Mouse (Mus musculus) embryonic facial prominence, embryonic 13.5 days (tissue): ENCODE measurements at regions not wholly inside any gene's neighbourhood (a gene's known extent, or its start where the extent isn't known, plus 50 kb on each side); places are given as distances from the start of the nearest gene placed in this dataset.

Source experiments
- ATAC-seq: fragments of 200-750 bp; cut with Nextera tagmentation; 2 replicates; pipeline ENCODE4 v1.8.0; 2017; ENCODE audit warnings: low read depth; ENCODE audit not compliant: insufficient number of reproducible peaks, insufficient read depth, low FRiP score, low TSS enrichment
- H3K27ac ChIP-seq: fragments of 300-500 bp; sonication (generic); 2 replicates; pipeline ENCODE4 v1.5.1; 2015; ENCODE audit warnings: moderate library complexity, mild to moderate bottlenecking, inconsistent platforms
- H3K27me3 ChIP-seq: fragments of 300-500 bp; sonication (generic); 2 replicates; pipeline ENCODE4 v1.6.1; 2015; ENCODE audit warnings: mild to moderate bottlenecking, inconsistent platforms
- H3K36me3 ChIP-seq: fragments of 300-500 bp; sonication (generic); 2 replicates; pipeline ENCODE4 v1.6.1; 2015; ENCODE audit warnings: mild to moderate bottlenecking, inconsistent platforms
- H3K4me1 ChIP-seq: fragments of 300-500 bp; sonication (generic); 2 replicates; pipeline ENCODE4 v1.6.1; 2015; ENCODE audit warnings: inconsistent platforms
- H3K4me2 ChIP-seq: fragments of 300-500 bp; sonication (generic); 2 replicates; pipeline ENCODE4 v1.6.1; 2015; ENCODE audit warnings: moderate library complexity, mild to moderate bottlenecking, inconsistent platforms
- H3K4me3 ChIP-seq: fragments of 300-500 bp; sonication (generic); 2 replicates; pipeline ENCODE4 v1.5.1; 2015; ENCODE audit warnings: mild to moderate bottlenecking, inconsistent platforms
- H3K9ac ChIP-seq: fragments of 300-500 bp; sonication (generic); 2 replicates; pipeline ENCODE4 v1.6.1; 2015; ENCODE audit warnings: mild to moderate bottlenecking, inconsistent platforms
- H3K9me3 ChIP-seq: fragments of 300-500 bp; sonication (generic); 2 replicates; pipeline ENCODE4 v1.6.1; 2016; ENCODE audit warnings: inconsistent platforms
- WGBS: fragments of 180-500 bp; shearing (Covaris S2); methylation state at CpG from one replicate; pipeline ENCODE4 v1.1.7; 2015; ENCODE audit warnings: mixed read lengths; 5-methylcytosine and 5-hydroxymethylcytosine counted together

GRCm38 (mm10) chr1:41381487-41381886, 576.1 kb downstream of the Tmem182 start:
- Histone ChIP-seq H3K27me3 (no peaks in the 10 kb centered on the region), H3K9ac (no peak overlapping the region), H3K4me1 (no peaks in the 10 kb centered on the region), H3K4me2 (no peak overlapping the region), H3K9me3 (no peaks in the 10 kb centered on the region), H3K4me3 (no peak overlapping the region), H3K27ac (no peak overlapping the region), H3K36me3 (no peaks in the 10 kb centered on the region)
- no peak for ATAC-seq
- WGBS: 70% methylated on average over 7 of the region's 7 CpGs

- Histone ChIP-seq H3K9me3 (no peaks in the 10 kb centered on the region), H3K27ac (no peak overlapping the region), H3K36me3 (no peaks in the 10 kb centered on the region), H3K27me3 (no peaks in the 10 kb centered on the region), H3K9ac (no peak overlapping the region), H3K4me2 (no peak overlapping the region), H3K4me1 (0 out of 2 replicates have a peak, but pooled peaks cover 8% of the 10 kb centered on the region), H3K4me3 (no peak overlapping the region)
- no peak for ATAC-seq
- WGBS: 38% methylated on average over 1 of the region's 1 CpGs
Measured at GRCm38 (mm10) chr1:41384731-41385130, 579.3 kb downstream of the Tmem182 start.

- no peak overlapping the region for H3K9ac ChIP-seq
- WGBS: 56% methylated on average over 4 of the region's 4 CpGs
- no peak overlapping the region for H3K4me2 ChIP-seq
- H3K36me3 ChIP-seq: no peaks in the 10 kb centered on the region
- H3K27ac ChIP-seq: no peak overlapping the region
- H3K4me3 ChIP-seq: no peak overlapping the region
- peaks cover 17% of the 10 kb centered on the region for H3K4me1 ChIP-seq
- no peaks in the 10 kb centered on the region for H3K27me3 ChIP-seq
- no peak for ATAC-seq
- H3K9me3 ChIP-seq: no peaks in the 10 kb centered on the region
Measured at GRCm38 (mm10) chr1:41386435-41386834, 581.0 kb downstream of the Tmem182 start.

GRCm38 (mm10) chr1:41390102-41390884, 584.9 kb downstream of the Tmem182 start:
- H3K4me2 ChIP-seq: no peak overlapping the region

GRCm38 (mm10) chr1:41391071-41391470, 585.7 kb downstream of the Tmem182 start:
- no peak for ATAC-seq
- Histone ChIP-seq H3K27ac (no peak overlapping the region), H3K4me3 (no peak overlapping the region), H3K4me2 (no peak overlapping the region), H3K4me1 (peaks cover 17% of the 10 kb centered on the region), H3K9me3 (no peaks in the 10 kb centered on the region), H3K36me3 (no peaks in the 10 kb centered on the region), H3K27me3 (no peaks in the 10 kb centered on the region), H3K9ac (no peak overlapping the region)
- 75% methylated on average over 7 of the region's 7 CpGs for WGBS

More at GRCm38 (mm10) chr1:41390102-41390884, 584.9 kb downstream of the Tmem182 start:
- Histone ChIP-seq H3K27ac (no peak overlapping the region), H3K9me3 (no peaks in the 10 kb centered on the region), H3K9ac (no peak overlapping the region), H3K27me3 (no peaks in the 10 kb centered on the region), H3K4me3 (no peak overlapping the region), H3K36me3 (no peaks in the 10 kb centered on the region), H3K4me1 (peaks cover 17% of the 10 kb centered on the region)
- ATAC-seq: no peak
- WGBS: 14% methylated on average over 11 of the region's 11 CpGs

GRCm38 (mm10) chr1:41393287-41393686, 587.9 kb downstream of the Tmem182 start:
- H3K27ac ChIP-seq: no peak overlapping the region
- H3K9ac ChIP-seq: no peak overlapping the region
- peaks cover 17% of the 10 kb centered on the region for H3K4me1 ChIP-seq
- H3K9me3 ChIP-seq: no peaks in the 10 kb centered on the region
- H3K36me3 ChIP-seq: no peaks in the 10 kb centered on the region
- ATAC-seq: no peak
- 77% methylated on average over 4 of the region's 4 CpGs for WGBS
- H3K27me3 ChIP-seq: no peaks in the 10 kb centered on the region
- no peak overlapping the region for H3K4me3 ChIP-seq
- H3K4me2 ChIP-seq: no peak overlapping the region

- Histone ChIP-seq H3K9me3 (no peaks in the 10 kb centered on the region), H3K27ac (no peak overlapping the region), H3K4me3 (no peak overlapping the region), H3K27me3 (no peaks in the 10 kb centered on the region), H3K4me2 (no peak overlapping the region), H3K36me3 (no peaks in the 10 kb centered on the region), H3K9ac (no peak overlapping the region), H3K4me1 (peaks cover 6% of the 10 kb centered on the region)
- WGBS: 75% methylated on average over 3 of the region's 3 CpGs
- ATAC-seq: no peak
Measured at GRCm38 (mm10) chr1:41395081-41395480, 589.7 kb downstream of the Tmem182 start.

GRCm38 (mm10) chr1:41410533-41410932, 605.1 kb downstream of the Tmem182 start:
- H3K4me3 ChIP-seq: no peak overlapping the region
- no peak for ATAC-seq
- no peaks in the 10 kb centered on the region for H3K36me3 ChIP-seq
- H3K9me3 ChIP-seq: no peaks in the 10 kb centered on the region
- no peaks in the 10 kb centered on the region for H3K4me1 ChIP-seq
- H3K27ac ChIP-seq: no peak overlapping the region
- no peak overlapping the region for H3K4me2 ChIP-seq
- H3K27me3 ChIP-seq: no peaks in the 10 kb centered on the region
- no peak overlapping the region for H3K9ac ChIP-seq
- WGBS: 87% methylated on average over 5 of the region's 5 CpGs

- 88% methylated on average over 3 of the region's 3 CpGs for WGBS
Measured at GRCm38 (mm10) chr1:41411641-41412040, 606.2 kb downstream of the Tmem182 start.

GRCm38 (mm10) chr1:41412078-41412477, 606.7 kb downstream of the Tmem182 start:
- 89% methylated on average over 8 of the region's 8 CpGs for WGBS
- H3K36me3 ChIP-seq: no peaks in the 10 kb centered on the region
- H3K4me2 ChIP-seq: no peak overlapping the region
- H3K4me1 ChIP-seq: no peaks in the 10 kb centered on the region
- H3K4me3 ChIP-seq: no peak overlapping the region
- no peak overlapping the region for H3K27ac ChIP-seq
- H3K27me3 ChIP-seq: no peaks in the 10 kb centered on the region
- ATAC-seq: no peak
- no peak overlapping the region for H3K9ac ChIP-seq
- H3K9me3 ChIP-seq: no peaks in the 10 kb centered on the region

More at GRCm38 (mm10) chr1:41411641-41412040, 606.2 kb downstream of the Tmem182 start:
- H3K9ac ChIP-seq: no peak overlapping the region
- H3K4me3 ChIP-seq: no peak overlapping the region
- no peaks in the 10 kb centered on the region for H3K27me3 ChIP-seq
- H3K4me2 ChIP-seq: no peak overlapping the region
- H3K27ac ChIP-seq: no peak overlapping the region
- no peaks in the 10 kb centered on the region for H3K9me3 ChIP-seq
- H3K4me1 ChIP-seq: no peaks in the 10 kb centered on the region
- H3K36me3 ChIP-seq: no peaks in the 10 kb centered on the region
- ATAC-seq: no peak

GRCm38 (mm10) chr1:41420489-41421327, 615.3 kb downstream of the Tmem182 start:
- H3K4me3 ChIP-seq: no peak overlapping the region
- H3K9ac ChIP-seq: no peak overlapping the region
- no peak for ATAC-seq
- no peaks in the 10 kb centered on the region for H3K27me3 ChIP-seq
- WGBS: 85% methylated on average over 3 of the region's 3 CpGs
- H3K36me3 ChIP-seq: no peaks in the 10 kb centered on the region
- no peak overlapping the region for H3K4me2 ChIP-seq
- no peaks in the 10 kb centered on the region for H3K4me1 ChIP-seq
- H3K27ac ChIP-seq: no peak overlapping the region
- no peaks in the 10 kb centered on the region for H3K9me3 ChIP-seq

GRCm38 (mm10) chr1:41427853-41428252, 622.5 kb downstream of the Tmem182 start:
- no peak overlapping the region for H3K4me2 ChIP-seq
- no peak for ATAC-seq
- no peaks in the 10 kb centered on the region for H3K36me3 ChIP-seq
- no peaks in the 10 kb centered on the region for H3K9me3 ChIP-seq
- no peak overlapping the region for H3K27ac ChIP-seq
- no peaks in the 10 kb centered on the region for H3K4me1 ChIP-seq
- no peak overlapping the region for H3K4me3 ChIP-seq
- 59% methylated on average over 6 of the region's 6 CpGs for WGBS
- H3K9ac ChIP-seq: no peak overlapping the region
- H3K27me3 ChIP-seq: no peaks in the 10 kb centered on the region
